Mouse (Mus musculus): ENCODE measurements around the gene Rrp15.
"Not testable (repeated sequence)": the region's sequence is repeated elsewhere in the genome, so short reads cannot be mapped to it uniquely, and the experiment has no call there.

Rrp15 gene

GRCm38 (mm10) chr1:186748724-186749653 is at the start of gene Rrp15:
Gene Rrp15, minus strand, starts transcription at chr1:186749358.
- CTCF ChIA-PET: no interaction called here

DNA sequence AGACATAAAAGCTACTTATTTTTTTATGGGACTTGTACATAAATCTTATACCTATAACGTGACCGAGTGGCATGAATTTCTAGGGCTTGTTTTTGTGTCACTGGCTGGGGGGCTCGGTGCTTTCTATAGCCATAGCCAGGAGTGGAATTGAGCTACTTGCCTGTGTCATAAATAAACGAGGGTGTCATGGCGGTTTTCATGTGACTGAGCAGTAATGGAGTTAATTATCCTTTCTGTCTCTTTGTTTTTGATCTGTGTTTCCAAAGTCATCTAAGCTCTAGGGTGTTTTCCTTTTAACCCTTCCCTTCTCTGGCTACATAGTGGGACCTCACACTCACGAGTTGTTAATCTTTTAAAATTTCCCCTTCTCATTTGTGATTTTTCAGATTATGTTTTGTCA is 48.8 kb upstream of the Rrp15 start:
- CTCF ChIA-PET: no interaction called here

DNA sequence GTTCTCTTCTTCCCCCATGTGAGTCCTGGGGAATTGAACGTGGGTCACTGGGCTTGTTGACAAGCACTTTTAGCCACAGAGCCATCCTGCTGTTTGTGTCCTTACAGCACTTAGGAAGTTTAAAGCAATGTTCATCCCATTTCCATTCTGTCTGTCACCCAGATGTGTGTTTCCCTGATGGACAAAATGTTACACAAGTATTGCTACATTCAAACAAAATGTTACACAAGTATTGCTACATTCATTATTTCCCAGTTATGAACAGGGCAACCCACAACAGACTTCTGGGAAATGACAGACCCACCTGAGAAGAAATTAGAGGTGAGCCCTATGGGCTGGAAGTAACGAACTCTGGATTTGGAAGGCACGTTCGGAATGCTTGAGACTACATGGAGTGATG is 36.2 kb upstream of the Rrp15 start:
- CTCF ChIA-PET: no interaction called here

GRCm38 (mm10) chr1:186780826-186781225 is 31.7 kb upstream of the Rrp15 start:
- CTCF ChIA-PET: no interaction called here

- CTCF ChIA-PET: no interaction called here
Measured at GRCm38 (mm10) chr1:186773124-186773523, 24.0 kb upstream of the Rrp15 start.

- CTCF ChIA-PET: no interaction called here
Measured at GRCm38 (mm10) chr1:186772547-186773077, 23.5 kb upstream of the Rrp15 start.

DNA sequence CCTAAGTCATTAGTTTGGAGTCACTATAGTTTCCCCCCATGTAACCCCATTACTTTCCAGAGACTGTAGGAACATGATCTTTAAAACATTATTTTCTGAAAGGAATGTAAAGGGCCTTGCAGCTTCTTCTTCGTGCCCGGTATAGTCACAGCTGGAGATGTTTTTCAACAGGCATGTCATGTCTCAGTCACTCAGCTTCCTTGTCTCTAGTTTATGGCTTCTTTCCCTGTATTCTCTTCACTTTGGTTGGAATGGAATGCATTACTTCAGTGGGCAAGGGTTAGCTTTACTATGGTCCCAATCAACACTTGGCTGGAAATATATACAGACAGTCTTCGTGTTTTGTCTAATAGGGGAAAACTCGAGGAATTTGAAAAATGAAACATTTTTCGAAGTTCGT is 22.8 kb upstream of the Rrp15 start:
- CTCF ChIA-PET: no interaction called here

- CTCF ChIA-PET: no interaction called here
Measured at GRCm38 (mm10) chr1:186770659-186771058, 21.5 kb upstream of the Rrp15 start.

DNA sequence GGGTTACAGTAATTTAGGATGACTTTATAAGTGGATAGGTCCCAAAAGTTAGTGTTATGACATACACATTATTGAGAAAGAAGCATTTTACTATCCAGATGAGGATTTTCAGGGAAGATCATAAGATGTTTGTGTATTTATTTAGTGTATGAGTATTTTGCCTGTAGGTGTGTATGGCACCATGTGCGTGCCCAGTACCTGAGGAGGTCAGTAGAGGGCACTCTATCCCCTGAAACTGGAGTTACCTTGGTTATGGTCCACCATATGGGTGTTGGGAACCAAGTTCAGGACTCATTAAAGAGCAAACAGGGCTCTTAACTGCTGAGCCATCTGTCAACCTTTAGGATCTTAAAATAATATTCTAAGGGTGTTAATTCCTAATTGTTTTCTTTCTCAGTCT is 19.2 kb upstream of the Rrp15 start:
- CTCF ChIA-PET: no interaction called here

DNA sequence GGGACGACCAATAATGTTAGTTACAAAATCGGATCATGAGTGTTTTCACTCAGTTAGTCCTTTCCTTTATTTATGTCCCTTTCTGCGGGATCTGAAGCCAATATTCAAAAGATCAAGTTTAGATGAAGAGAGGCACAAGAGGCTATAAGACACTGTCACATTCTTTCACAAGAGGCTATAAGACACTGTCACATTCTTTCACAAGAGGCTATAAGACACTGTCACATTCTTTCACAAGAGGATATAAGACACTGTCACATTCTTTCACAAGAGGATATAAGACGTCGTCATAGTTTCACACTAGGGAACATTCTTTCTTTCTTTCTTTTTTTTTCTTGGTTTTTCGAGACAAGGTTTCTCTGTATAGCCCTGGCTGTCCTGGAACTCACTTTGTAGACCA is 14.3 kb upstream of the Rrp15 start:
- CTCF ChIA-PET: not testable (repeated sequence)

GRCm38 (mm10) chr1:186749675-186750283 is 621 bp upstream of the Rrp15 start:
- CTCF ChIA-PET: no interaction called here

DNA sequence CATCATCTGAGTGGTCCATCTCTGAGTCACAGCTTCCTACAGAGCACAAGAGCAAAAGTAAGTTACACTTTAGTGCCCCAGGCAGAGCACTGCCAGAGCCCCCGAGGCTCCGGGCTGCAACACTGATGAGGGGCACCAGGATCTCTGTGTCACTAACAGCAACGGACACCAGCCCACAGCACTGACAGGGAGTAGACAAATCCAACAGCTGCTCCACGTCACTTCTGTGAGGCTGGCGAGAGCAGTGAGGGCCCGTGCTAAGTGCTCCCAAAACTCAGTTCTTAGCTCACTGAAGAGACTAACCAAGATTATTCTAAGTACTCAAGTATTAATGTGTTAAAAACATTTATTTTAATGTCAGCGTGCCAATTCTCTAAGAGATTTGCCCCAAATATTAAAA is 9.3 kb downstream of the Rrp15 start:
- CTCF ChIA-PET: no interaction called here

DNA sequence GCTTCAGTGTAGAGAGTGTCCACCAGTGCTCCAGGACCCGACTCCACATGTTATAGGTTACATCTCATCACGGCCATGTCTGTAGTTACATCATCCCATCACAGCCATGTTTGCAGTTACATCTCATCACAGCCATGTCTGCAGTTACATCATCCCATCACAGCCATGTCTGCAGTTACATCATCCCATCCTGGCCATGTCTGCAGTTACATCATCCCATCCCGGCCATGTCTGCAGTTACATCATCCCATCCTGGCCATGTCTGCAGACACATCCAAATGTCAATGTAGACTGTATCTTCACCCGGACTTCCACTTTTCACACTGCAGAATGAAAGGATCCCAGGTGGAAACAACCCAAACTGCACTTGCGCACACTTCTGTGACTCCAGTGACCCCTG is 13.6 kb downstream of the Rrp15 start:
- CTCF ChIA-PET: no interaction called here

DNA sequence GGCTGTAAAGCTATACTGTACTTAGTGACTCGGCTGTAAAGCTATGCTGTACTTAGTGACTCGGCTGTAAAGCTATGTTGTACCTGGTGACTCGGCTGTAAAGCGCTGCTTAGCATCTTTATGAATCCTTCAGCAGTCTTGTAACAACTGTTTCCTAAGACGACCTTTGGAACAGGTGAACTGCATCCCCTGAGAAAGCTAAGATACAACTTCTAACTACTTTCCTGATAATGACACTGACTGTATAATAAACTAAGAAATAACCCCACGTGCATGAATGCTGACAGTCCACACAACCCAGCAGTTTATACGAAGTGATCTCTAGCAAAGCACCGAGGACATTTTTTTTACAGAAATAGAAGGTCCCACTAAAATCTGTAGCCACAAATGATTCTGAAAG is 16.1 kb downstream of the Rrp15 start:
- CTCF ChIA-PET: no interaction called here

GRCm38 (mm10) chr1:186728778-186729177 is 20.4 kb downstream of the Rrp15 start:
- CTCF ChIA-PET: no interaction called here

GRCm38 (mm10) chr1:186726117-186726516 is 23.0 kb downstream of the Rrp15 start:
- CTCF ChIA-PET: no interaction called here

DNA sequence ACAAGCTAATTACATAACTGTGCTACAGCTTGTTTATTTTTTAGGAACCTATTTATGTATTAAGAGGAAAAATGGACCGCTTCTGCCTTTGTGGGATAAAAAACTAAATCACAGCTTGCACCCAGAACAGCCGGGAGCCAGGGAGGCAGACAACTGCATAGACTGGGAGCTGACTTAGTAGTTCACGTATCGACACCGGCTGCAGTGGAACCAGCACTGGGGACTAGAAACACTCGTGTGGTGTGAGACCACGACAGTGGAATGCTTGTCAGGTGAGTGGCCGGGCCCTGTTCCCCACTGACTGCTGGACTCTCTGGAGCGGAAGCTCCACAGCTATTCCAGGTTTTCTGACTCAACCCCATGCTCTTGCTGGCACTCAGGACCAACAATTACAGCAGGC is 26.9 kb downstream of the Rrp15 start:
- CTCF ChIA-PET: no interaction called here

DNA sequence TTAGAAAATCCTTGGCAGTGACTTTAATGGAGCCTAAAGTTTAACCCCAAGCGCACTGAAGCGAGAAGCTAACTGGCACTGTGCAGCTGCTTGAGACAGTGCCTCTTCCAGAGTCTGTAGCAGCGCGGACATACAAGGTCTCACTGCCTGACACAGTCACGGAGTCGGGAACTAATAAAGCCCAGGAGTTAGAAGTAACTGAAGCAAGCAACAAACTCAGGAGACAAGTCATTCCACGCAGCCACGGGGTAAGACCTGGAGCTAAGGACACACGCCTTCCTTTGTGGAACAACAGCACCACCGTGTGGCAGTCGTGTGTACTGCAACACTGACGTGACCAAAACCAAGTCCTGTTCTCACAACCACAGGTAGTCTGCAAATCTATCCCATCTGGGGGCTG is 27.3 kb downstream of the Rrp15 start:
- CTCF ChIA-PET: no interaction called here

DNA sequence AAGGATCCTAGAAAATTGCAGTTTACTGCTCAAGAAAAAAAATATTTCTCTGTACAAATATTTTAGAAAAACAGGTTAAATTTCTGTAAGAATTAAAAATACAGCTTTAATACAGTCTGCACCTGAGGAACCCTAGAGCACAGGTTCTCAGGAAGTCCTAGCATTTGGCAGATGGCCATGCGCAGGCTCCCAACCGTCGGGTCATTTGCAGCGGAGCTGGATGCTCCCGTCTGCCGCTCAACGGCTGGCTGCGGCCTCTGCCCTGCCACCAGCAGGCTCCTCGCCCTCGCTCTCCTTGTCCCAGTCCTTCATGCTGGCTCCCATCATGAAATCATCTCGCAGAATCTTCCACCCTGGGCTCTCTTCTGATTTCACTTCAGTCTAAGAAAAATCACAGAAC is 28.0 kb downstream of the Rrp15 start:
- CTCF ChIA-PET: no interaction called here

GRCm38 (mm10) chr1:186719708-186720107 is 29.4 kb downstream of the Rrp15 start:
- CTCF ChIA-PET: no interaction called here

GRCm38 (mm10) chr1:186718881-186719280 is 30.3 kb downstream of the Rrp15 start:
- CTCF ChIA-PET: interaction anchor here (0.7 kb wide), 1 partner anchor 228 kb away, joined by 3 read pairs; no protein-coding TSS in a partner anchor

DNA sequence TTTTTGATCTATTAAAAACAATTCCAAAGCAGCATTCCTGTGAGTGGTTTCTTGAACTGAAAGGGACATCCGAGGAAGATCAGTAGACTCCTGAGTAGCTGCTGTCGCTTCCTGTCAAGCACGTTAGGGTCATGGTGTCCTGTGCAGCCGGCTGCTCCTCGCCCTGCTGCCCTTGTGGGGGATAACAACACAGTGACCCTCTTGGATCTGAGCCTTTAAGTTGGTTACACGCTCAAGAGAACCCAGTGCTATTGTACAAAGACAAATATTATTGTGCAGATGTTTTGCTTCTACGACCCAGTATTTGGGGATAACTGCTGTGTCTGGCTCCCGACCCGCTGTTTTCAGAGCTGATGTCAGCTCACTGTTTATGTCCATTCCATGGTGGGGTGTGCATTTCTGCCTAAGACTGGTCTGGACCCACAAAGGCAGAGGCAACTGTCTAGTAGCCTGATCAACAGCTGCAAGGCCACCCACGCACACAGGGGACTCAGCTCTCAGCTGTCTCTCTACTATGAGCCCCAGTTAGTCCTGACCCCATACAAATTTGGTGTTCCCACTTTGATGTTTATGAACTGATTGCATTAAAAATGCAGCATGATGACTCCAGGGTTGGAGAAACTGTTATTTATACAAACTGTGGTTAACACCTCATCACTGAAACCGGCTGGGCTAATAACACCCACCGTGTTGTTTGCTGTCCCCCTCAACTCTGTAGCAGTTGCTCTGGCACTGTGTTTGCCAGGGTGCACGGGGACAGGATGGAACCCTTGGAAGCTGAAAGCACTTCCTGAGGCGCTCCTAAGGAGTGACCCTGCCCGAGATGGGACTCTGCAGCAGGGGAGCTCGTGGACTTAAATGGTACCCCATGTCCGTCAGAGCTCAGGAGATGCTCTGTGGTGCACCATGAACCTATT is 33.9 kb downstream of the Rrp15 start:
- CTCF ChIA-PET: interaction anchor here (0.7 kb wide), 1 partner anchor 30 kb away, joined by 3 read pairs; no protein-coding TSS in a partner anchor

Data from spleen, embryonic (tissue).